Mouse (Mus musculus): ENCODE data around the gene Mrps35. TPM values are rescaled to one million over a fixed set of nuclear protein-coding genes. Genes with fewer than 3 reads are reported as not detected.

Mrps35 gene
- polyA plus RNA-seq, 1 experiment from 2014 or later: 125 TPM

- peaks cover 21% of the 10 kb centered on the region for H3K36me3 ChIP-seq
- H3K27ac ChIP-seq: no peak overlapping the region
- no peaks in the 10 kb centered on the region for H3K9me3 ChIP-seq
- H3K4me1 ChIP-seq: no peaks in the 10 kb centered on the region
- H3K9ac ChIP-seq: no peak overlapping the region
- WGBS: 88% methylated on average over 10 of the region's 10 CpGs
- no peak overlapping the region for H3K4me2 ChIP-seq
- no peaks in the 10 kb centered on the region for H3K27me3 ChIP-seq (replicated peaks)
- no peak overlapping the region for H3K4me3 ChIP-seq (replicated peaks)
- ATAC-seq (ENCODE audit: insufficient read depth, low FRiP score, low read depth): no peak
These were observed 21.8 kb downstream of the Mrps35 start for GRCm38 (mm10) chr6:147064226-147064943.

GRCm38 (mm10) chr6:147064944-147065261 lies 22.3 kb downstream of the Mrps35 start:
- no peak for ATAC-seq (ENCODE audit: insufficient read depth, low FRiP score, low read depth)
- Histone ChIP-seq H3K9ac (no peak overlapping the region), H3K4me2 (no peak overlapping the region), H3K36me3 (peaks cover 21% of the 10 kb centered on the region), H3K4me3 (replicated peaks) (no peak overlapping the region), H3K27ac (no peak overlapping the region), H3K9me3 (no peaks in the 10 kb centered on the region), H3K4me1 (no peaks in the 10 kb centered on the region), H3K27me3 (replicated peaks) (no peaks in the 10 kb centered on the region)
- WGBS: 85% methylated on average over 6 of the region's 6 CpGs

GRCm38 (mm10) chr6:147075808-147076387 lies 33.3 kb downstream of the Mrps35 start:
- ATAC-seq (ENCODE audit: insufficient read depth, low FRiP score, low read depth): peak; percentile 53; the same call in 1 of the 2 replicates
- no peak overlapping the region for H3K4me2 ChIP-seq
- no peak overlapping the region for H3K9ac ChIP-seq
- 34% methylated on average over 5 of the region's 5 CpGs for WGBS
- peaks cover 8% of the 10 kb centered on the region; the same call in 1 of the 2 replicates for H3K36me3 ChIP-seq
- H3K27ac ChIP-seq: peak overlapping the region; percentile 42
- no peak overlapping the region for H3K4me3 ChIP-seq (replicated peaks)
- no peaks in the 10 kb centered on the region for H3K27me3 ChIP-seq (replicated peaks)
- no peaks in the 10 kb centered on the region for H3K9me3 ChIP-seq
- H3K4me1 ChIP-seq: no peaks in the 10 kb centered on the region

- Histone ChIP-seq H3K27me3 (replicated peaks) (no peaks in the 10 kb centered on the region), H3K36me3 (peaks cover 3% of the 10 kb centered on the region; the same call in 1 of the 2 replicates), H3K4me2 (no peak overlapping the region), H3K9me3 (no peaks in the 10 kb centered on the region), H3K9ac (no peak overlapping the region), H3K27ac (no peak overlapping the region), H3K4me1 (no peaks in the 10 kb centered on the region), H3K4me3 (replicated peaks) (no peak overlapping the region)
- no peak for ATAC-seq (ENCODE audit: insufficient read depth, low FRiP score, low read depth)
- 79% methylated on average over 8 of the region's 8 CpGs for WGBS
These were observed 34.3 kb downstream of the Mrps35 start for GRCm38 (mm10) chr6:147076878-147077277.

GRCm38 (mm10) chr6:147079919-147080318 lies 37.4 kb downstream of the Mrps35 start:
- H3K4me1 ChIP-seq: no peaks in the 10 kb centered on the region
- no peak overlapping the region for H3K9ac ChIP-seq
- no peak for ATAC-seq (ENCODE audit: insufficient read depth, low FRiP score, low read depth)
- WGBS: 86% methylated on average over 10 of the region's 10 CpGs
- H3K36me3 ChIP-seq: no peaks in the 10 kb centered on the region
- no peak overlapping the region for H3K4me2 ChIP-seq
- H3K4me3 ChIP-seq (replicated peaks): no peak overlapping the region
- H3K9me3 ChIP-seq: no peaks in the 10 kb centered on the region
- no peak overlapping the region for H3K27ac ChIP-seq
- no peaks in the 10 kb centered on the region for H3K27me3 ChIP-seq (replicated peaks)

- no peaks in the 10 kb centered on the region for H3K36me3 ChIP-seq
- H3K27ac ChIP-seq: no peak overlapping the region
- no peak for ATAC-seq (ENCODE audit: insufficient read depth, low FRiP score, low read depth)
- H3K9ac ChIP-seq: no peak overlapping the region
- no peaks in the 10 kb centered on the region for H3K27me3 ChIP-seq (replicated peaks)
- no peak overlapping the region for H3K4me3 ChIP-seq (replicated peaks)
- peaks cover 9% of the 10 kb centered on the region; the same call in 1 of the 2 replicates for H3K4me1 ChIP-seq
- WGBS: 61% methylated on average over 7 of the region's 7 CpGs
- H3K4me2 ChIP-seq: no peak overlapping the region
- no peaks in the 10 kb centered on the region for H3K9me3 ChIP-seq
These were observed 43.0 kb downstream of the Mrps35 start for GRCm38 (mm10) chr6:147085398-147086040.

GRCm38 (mm10) chr6:147086594-147087225 lies 44.1 kb downstream of the Mrps35 start, which contains the start of gene Mansc4:
Gene Mansc4, minus strand, starts transcription at chr6:147087032.
- Histone ChIP-seq H3K9me3 (no peaks in the 10 kb centered on the region), H3K4me2 (peak within 1 kb of the TSS; percentile 36), H3K36me3 (no peaks in the 10 kb centered on the region), H3K4me3 (replicated peaks) (peak within 1 kb of the TSS; percentile 11), H3K4me1 (peaks cover 13% of the 10 kb centered on the region; the same call in 1 of the 2 replicates), H3K9ac (no peak within 1 kb of the TSS), H3K27me3 (replicated peaks) (no peaks in the 10 kb centered on the region), H3K27ac (peak within 1 kb of the TSS; percentile 48; the same call in 1 of the 2 replicates)
- peak; percentile 26; the same call in 1 of the 2 replicates for ATAC-seq (ENCODE audit: insufficient read depth, low FRiP score, low read depth)
- WGBS: 10% methylated on average over 20 of the region's 20 CpGs

GRCm38 (mm10) chr6:147087736-147088135 lies 45.2 kb downstream of the Mrps35 start:
- Histone ChIP-seq H3K4me3 (replicated peaks) (no peak overlapping the region), H3K9ac (no peak overlapping the region), H3K4me1 (peaks cover 18% of the 10 kb centered on the region), H3K9me3 (no peaks in the 10 kb centered on the region), H3K36me3 (no peaks in the 10 kb centered on the region), H3K4me2 (no peak overlapping the region), H3K27ac (no peak overlapping the region), H3K27me3 (replicated peaks) (no peaks in the 10 kb centered on the region)
- whole genome bisulfite sequencing: 49% methylated on average over 7 of the region's 7 CpGs
- ATAC-seq (ENCODE audit: insufficient read depth, low FRiP score, low read depth): no peak

- H3K4me2 ChIP-seq: no peak overlapping the region
- no peaks in the 10 kb centered on the region for H3K27me3 ChIP-seq (replicated peaks)
- no peaks in the 10 kb centered on the region for H3K36me3 ChIP-seq
- no peak for ATAC-seq (ENCODE audit: insufficient read depth, low FRiP score, low read depth)
- H3K9me3 ChIP-seq: no peaks in the 10 kb centered on the region
- WGBS: 80% methylated on average over 3 of the region's 3 CpGs
- H3K9ac ChIP-seq: no peak overlapping the region
- peaks cover 23% of the 10 kb centered on the region for H3K4me1 ChIP-seq
- no peak overlapping the region for H3K4me3 ChIP-seq (replicated peaks)
- no peak overlapping the region for H3K27ac ChIP-seq
These were observed 46.0 kb downstream of the Mrps35 start for GRCm38 (mm10) chr6:147088517-147088916.

- H3K9ac ChIP-seq: no peak overlapping the region
- no peak for ATAC-seq (ENCODE audit: insufficient read depth, low FRiP score, low read depth)
- no peak overlapping the region; the same call in 1 of the 2 replicates for H3K4me3 ChIP-seq (replicated peaks)
- H3K36me3 ChIP-seq: no peaks in the 10 kb centered on the region
- H3K27ac ChIP-seq: no peak overlapping the region
- WGBS: 77% methylated on average over 5 of the region's 5 CpGs
- H3K27me3 ChIP-seq (replicated peaks): no peaks in the 10 kb centered on the region
- no peaks in the 10 kb centered on the region for H3K9me3 ChIP-seq
- peaks cover 33% of the 10 kb centered on the region for H3K4me1 ChIP-seq
- H3K4me2 ChIP-seq: peak overlapping the region; percentile 96
These were observed 47.6 kb downstream of the Mrps35 start for GRCm38 (mm10) chr6:147090191-147090590.

- no peaks in the 10 kb centered on the region for H3K27me3 ChIP-seq (replicated peaks)
- no peaks in the 10 kb centered on the region for H3K36me3 ChIP-seq
- peak; percentile 90 for ATAC-seq (ENCODE audit: insufficient read depth, low FRiP score, low read depth)
- H3K4me2 ChIP-seq: peak within 1 kb of the TSS; percentile 96
- peak within 1 kb of the TSS; percentile 87 for H3K9ac ChIP-seq
- H3K9me3 ChIP-seq: no peaks in the 10 kb centered on the region
- peak within 1 kb of the TSS; percentile 89 for H3K27ac ChIP-seq
- peaks cover 33% of the 10 kb centered on the region for H3K4me1 ChIP-seq
- WGBS: under 1% methylated on average over 79 of the region's 99 CpGs
- peak within 1 kb of the TSS; percentile 71 for H3K4me3 ChIP-seq (replicated peaks)
These were observed 48.9 kb downstream of the Mrps35 start, which contains the start of gene Klhl42 for GRCm38 (mm10) chr6:147091136-147092120. Gene Klhl42, plus strand, starts transcription at chr6:147091379.
